Mouse (Mus musculus): ENCODE results near the gene Sec61g.

Gene Sec61g

GRCm38 (mm10) chr11:16498756-16499680 lies 9.3 kb downstream of the Sec61g start:
- in situ Hi-C loops (cut with MboI; ENCODE audit: low pct_unique_long_range_greater_than_20kb in 1 of 2, low sequenced_read_pairs in 2 of 2, unreplicated experiment in 1 of 2): no loop called here
